Mouse (Mus musculus): ENCODE data around the gene Tmem156.

Tmem156 gene

DNA sequence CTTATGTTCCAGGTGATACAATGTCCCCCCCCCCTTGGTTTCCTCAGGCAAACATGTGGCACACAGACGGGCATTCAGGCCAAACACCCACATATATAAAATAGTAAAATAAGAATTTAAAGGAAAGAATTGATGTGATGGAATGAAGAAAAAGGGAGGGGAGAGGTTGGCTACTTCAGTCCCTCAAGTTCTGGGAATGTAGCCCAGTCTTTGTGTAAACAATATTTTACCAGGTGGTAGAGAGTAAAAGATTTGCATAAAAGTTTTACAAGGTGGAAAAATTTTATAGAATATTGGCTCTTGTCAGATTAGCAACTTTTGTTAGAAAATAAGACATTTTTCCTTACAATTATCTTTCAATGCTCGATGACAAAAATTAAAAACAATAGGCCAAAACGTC is 4.9 kb upstream of the Tmem156 start:
- no peak for DNase-seq (ENCODE audit: low spot score)

DNA sequence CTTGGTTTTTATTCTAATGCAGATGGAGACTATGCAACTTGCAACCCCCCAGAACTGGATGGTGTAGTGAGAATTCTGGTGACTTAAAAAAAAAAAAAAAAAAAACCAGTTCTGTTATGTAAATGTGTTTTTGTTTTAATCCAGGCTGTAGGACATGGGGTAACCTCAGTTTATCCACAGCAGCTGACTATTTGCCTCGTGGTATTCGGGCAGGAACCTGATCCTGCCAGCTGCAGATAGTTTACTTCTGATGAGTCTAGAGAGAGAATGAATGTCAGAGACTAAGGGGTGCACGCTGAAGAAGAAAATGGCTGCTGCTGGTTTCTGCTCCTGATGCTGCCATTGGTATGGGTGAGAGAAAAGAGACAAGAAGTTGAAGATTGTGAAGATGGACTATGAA is 4.2 kb upstream of the Tmem156 start:
- no peak for DNase-seq (ENCODE audit: low spot score)

DNA sequence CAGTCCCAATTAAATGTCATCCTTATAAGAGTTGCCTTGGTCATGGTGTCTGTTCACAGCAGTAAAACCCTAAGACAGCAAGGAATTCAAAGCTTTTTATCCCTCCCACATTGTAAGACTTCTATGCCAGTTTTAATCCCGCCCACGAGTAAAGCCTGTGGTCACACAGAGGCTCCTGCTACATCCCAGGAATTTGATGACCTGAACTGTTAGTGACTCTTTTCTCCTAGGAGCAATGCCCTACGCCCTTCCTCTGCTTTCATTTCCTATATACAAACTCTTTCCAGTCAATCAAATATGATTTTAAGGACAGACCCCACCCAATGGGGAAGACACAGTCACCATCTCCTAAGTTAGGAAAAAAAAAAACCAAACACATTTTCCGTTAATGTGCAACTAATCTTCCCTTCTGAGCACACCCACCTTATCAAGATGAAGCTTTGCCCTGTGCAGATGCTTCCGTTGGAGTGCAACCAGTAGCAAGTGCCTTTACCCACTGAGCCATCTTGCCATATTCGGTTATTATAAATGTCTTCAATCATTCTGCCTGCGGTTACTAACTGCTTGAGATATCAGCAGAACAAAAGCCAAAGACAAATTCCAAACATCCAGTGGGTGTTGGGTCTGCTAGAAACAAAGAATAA is 3.1 kb upstream of the Tmem156 start:
- no peak for DNase-seq (ENCODE audit: low spot score)

DNA sequence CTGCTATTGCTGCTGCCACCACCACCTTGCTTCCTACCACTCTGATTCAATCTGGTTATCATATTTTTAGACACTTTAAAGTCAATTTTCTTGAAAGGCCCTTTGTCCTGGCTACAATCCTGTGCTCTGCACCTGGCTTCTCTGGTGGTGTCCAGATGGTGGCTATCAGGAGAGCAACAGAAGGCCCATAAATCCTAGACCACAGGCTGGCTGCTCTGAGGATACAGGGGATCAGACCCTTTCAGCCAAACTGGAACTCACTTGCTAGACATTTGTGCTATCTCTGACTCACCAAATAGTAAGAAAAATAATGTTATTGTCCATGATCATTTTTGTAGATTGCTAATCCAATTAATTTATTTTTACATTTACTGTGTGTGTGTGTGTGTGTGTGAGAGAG is 1.8 kb upstream of the Tmem156 start:
- DNase-seq (ENCODE audit: low spot score), result no peak

- DNase-seq (ENCODE audit: low spot score), result no peak
These were observed 611 bp downstream of the Tmem156 start for GRCm38 (mm10) chr5:65091184-65091858.

DNA sequence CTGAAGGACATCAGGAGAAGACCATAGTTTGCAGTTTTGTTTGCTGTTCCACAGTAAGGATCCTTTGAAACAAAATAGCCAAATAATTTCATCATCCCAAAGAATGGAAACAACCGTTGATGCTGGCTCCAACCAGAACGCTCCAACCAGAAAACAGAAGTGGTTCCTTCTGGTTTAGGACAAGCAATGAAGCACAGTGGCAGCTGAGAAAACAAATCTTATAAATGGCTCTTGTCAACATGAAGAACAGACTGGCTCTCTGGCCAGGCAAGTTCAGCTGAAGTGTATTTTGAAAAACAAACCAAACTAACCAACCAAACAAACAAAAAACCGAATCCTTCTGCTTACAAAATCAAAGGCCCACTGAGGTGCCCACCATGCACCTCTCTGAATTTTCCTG is 2.2 kb downstream of the Tmem156 start:
- DNase-seq (ENCODE audit: low spot score), result no peak

DNA sequence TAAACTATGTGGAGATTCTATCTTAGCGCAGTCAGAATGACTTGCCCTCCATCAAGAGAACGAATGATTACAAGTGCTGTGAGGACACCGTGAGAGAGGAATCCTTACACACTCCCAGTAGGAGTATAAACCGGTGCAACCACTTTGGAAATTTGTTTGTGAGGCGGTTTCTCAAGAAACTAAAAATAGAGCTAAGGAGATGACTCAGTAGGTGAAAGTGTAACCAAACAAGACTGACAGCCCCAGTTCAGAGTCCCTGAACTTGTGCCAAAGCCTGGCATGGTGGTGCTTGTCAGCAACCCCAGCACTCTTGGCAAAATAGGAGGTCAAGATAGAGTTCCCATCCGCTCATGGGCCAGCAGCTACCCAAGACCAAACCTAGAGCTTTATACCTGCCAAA is 5.4 kb downstream of the Tmem156 start:
- DNase-seq (ENCODE audit: low spot score), result no peak

DNA sequence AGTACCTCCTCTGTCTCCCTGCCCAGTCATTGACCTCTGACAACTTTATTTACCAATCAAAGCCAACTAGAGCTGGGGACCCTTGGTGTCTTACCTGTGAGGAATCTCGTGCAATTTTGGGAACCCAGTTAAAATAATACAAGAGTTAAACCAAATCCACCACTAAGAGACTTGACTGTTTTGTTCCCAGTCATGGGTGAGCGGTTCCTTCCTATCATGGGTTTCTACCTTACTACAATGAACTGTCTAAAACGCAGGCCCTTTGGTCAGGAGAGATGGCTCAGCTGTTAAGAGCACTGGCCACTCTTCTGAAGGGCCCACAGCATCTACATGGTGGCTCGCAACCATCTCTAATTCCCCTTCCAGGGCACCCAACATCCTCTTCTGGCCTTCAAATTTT is 10.1 kb downstream of the Tmem156 start:
- no peak for DNase-seq (ENCODE audit: low spot score)

GRCm38 (mm10) chr5:65079881-65080280 is 12.1 kb downstream of the Tmem156 start:
- no peak for DNase-seq (ENCODE audit: low spot score)

GRCm38 (mm10) chr5:65078081-65078480 is 13.9 kb downstream of the Tmem156 start:
- no peak for DNase-seq (ENCODE audit: low spot score)

DNA sequence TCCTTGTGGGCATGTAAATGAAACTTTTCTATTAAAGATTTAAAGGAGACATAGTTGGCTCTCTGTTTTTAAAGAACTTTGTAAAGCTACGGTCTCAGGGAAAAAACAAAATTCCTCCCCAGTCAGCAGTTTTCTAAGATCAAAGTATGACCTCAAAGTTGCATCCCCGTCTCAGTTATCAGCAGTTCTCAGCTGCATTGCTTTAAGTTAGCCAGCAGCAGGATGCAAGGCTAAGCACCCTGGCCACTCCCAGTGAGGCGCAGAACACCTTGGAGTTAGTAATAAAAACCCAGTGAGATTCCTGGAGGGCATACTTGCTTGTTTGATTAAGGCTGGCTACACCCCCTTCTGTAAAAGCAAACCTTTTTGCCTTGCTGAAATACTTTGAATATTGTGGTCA is 15.2 kb downstream of the Tmem156 start:
- no peak for DNase-seq (ENCODE audit: low spot score)

- no peak for DNase-seq (ENCODE audit: low spot score)
These were observed 15.8 kb downstream of the Tmem156 start for GRCm38 (mm10) chr5:65076087-65076486.

GRCm38 (mm10) chr5:65074693-65075092 is 17.2 kb downstream of the Tmem156 start:
- no peak for DNase-seq (ENCODE audit: low spot score)

- DNase-seq (ENCODE audit: low spot score), result no peak
These were observed 18.7 kb downstream of the Tmem156 start for GRCm38 (mm10) chr5:65073247-65073646.

- no peak for DNase-seq (ENCODE audit: low spot score)
These were observed 20.2 kb downstream of the Tmem156 start for GRCm38 (mm10) chr5:65071689-65072118.

DNA sequence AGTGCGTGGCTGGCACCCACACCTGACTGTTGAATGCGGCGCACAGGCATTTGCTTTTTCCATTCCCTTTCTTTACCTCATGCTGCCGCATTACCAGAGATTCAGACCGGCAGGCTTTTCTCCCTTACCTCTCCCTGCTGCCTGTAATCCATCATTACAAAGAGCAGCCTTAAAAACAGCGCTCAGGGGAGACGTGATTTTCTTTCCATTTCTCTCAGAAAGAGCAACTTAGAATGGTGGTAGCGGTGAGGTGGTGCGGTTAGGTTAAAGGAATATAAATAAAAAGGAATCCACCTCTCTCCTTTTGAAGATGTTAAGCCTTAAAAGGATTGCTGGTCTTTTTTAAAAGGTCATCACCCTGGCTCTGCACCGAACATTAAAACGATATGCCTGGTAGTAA is 22.1 kb downstream of the Tmem156 start:
- DNase-seq (ENCODE audit: low spot score), result no peak

DNA sequence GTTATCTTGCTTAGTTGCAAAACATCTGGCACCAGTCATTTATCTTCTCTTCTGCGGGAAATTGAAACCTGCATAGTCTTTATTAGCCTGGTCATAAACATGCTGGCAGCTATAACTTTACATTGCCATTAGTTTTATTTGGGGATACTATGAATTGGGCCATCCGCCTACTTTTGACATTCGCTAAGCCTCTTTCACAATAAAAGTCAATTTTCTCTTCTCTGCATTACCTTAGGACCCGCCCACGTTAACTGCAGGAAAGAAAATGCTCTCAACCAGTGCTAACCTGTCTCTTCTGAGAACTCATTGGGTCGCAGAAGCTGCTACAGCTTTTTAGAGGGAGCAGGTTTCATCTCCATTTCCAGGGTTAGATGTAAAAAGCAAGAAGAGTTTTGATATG is 23.8 kb downstream of the Tmem156 start:
- no peak for DNase-seq (ENCODE audit: low spot score)

DNA sequence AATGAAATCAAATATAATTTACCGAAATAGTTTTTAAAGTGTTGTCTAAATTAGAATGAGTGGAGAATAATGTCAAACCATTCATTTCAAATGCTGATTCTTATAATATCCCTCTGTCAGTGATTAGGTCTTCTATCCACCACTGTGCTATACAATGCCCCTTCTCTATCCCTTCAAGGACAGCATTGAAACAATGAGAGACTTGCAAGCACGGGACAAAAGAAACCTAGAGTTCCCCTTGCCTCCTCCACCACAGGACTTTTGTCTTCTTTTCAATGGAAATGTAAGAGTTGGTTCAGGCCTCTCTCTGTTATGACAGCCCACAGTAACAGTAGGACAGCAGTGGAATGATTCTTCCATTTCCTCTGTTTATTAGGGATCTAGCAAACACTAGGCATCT is 28.7 kb downstream of the Tmem156 start:
- DNase-seq (ENCODE audit: low spot score), result no peak

GRCm38 (mm10) chr5:65062236-65062635 is 29.7 kb downstream of the Tmem156 start:
- no peak for DNase-seq (ENCODE audit: low spot score)

- DNase-seq (ENCODE audit: low spot score), result no peak
These were observed 32.1 kb downstream of the Tmem156 start for GRCm38 (mm10) chr5:65059806-65060205.

- no peak for DNase-seq (ENCODE audit: low spot score)
These were observed 34.3 kb downstream of the Tmem156 start for GRCm38 (mm10) chr5:65057596-65057995.

DNA sequence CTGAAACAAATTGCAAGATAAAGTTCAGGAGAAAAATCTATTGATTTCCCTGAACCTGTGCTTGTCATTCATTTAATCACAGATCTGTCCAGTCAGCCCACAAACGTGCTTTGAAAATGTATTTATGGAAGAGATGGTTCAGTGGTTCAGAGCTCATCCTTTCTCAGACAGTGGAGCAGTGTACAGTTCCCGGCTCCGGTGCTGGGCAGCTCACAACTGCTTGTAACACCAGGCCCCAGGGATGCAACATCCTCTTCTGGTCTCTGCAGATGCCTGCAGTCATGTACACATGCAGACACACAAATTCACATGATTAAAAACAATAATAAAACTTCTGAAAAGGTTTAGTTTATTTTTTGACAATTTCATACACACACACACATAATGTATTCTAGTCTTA is 40.4 kb downstream of the Tmem156 start:
- no peak for DNase-seq (ENCODE audit: low spot score)

- DNase-seq (ENCODE audit: low spot score), result no peak
These were observed 42.1 kb downstream of the Tmem156 start for GRCm38 (mm10) chr5:65049880-65050279.

DNA sequence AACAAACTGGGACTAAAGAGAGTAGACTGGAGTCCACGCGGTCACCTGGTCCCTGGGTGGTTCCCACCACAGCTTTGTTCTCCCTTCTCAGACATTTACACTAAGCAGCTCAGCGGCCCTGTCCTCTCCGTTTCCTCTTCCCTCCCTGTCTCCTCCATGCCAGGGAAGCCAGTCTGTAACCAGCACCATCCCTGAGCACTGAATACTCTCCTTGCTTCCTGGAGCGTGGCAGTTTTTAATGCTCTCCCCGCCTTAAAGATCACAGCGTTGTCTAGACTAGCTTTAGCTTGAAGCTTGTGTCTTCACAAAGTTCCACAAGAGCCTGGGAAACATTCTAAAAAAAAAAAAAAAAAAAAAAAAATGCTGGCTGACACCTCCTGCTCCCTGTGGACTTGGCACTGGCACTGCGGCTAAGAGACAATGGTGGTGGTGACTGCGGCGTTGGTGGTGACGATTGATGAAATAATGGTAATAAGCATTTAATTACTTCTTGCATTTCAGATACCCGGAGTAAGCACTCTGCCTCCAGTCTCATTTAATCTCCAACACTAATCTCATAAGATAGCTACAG is 44.6 kb downstream of the Tmem156 start:
- DNase-seq (ENCODE audit: low spot score), result no peak

All from yolk sac, embryonic 10.5 days (tissue).